Mouse (Mus musculus) right cerebral cortex, postnatal 4 days (tissue): ENCODE measurements around the gene Krba1.

Experiments used
- DNase-seq: peaks from one replicate; pipeline ENCODE4 v3.0.0-alpha.2; 2022

Gene Krba1

DNA sequence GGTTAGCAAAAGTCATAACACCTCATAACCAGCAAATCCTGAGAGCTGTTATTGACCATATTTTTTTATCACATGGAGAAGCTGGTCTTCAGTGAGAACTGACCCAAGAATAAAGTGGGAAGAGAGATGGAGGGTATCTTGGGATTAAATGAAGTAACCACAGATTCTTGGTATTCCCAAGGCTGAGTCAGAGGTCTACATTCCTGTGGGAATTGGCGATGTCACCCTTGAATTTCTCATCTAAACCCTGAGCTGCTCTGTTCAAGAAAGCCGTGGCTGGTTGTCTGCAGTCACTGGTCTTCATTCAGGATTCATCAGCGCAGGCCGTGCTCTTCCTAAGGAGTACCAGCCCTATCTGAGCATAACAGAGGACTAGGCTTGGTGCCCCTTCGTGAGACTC is 31.6 kb downstream of the Krba1 start:
- DNase-seq: no peak

DNA sequence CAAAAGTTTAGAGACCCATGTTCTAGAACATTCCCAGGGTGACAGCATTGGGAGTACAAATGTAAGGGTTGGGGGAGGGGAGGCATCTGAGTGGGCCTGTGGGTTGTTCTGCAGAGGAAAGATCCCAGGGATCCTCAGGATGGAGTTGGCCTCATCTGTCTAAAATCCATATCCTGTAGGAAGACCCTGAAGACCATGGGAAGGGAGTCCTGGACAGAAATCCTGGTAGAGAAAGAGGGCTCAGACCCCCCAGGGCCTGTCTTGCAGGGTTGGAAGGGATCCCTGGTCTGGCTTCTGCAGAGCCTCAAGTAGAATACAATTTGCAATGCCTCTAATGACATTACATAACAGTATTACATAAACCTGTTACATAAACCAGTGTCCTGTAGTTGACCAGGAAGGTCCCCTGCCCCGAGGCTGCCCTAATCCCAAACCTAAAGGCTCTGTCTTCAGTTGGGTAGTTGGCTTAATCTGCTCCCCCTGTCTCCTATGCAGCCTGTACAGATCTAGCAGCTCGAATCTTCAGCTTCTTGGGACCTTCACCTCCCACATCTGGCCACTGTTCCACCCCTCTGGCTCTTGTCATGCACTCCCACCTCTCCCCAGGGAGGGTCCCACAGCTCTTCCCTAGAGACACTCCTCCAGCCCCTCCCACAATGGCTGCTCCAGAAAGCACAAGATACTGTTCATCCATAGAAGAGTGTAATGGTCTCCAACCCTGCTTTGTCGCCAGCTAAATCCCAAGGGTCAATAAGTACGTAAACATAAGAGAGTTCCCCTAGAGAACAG is 33.6 kb downstream of the Krba1 start:
- DNase-seq: no peak

DNA sequence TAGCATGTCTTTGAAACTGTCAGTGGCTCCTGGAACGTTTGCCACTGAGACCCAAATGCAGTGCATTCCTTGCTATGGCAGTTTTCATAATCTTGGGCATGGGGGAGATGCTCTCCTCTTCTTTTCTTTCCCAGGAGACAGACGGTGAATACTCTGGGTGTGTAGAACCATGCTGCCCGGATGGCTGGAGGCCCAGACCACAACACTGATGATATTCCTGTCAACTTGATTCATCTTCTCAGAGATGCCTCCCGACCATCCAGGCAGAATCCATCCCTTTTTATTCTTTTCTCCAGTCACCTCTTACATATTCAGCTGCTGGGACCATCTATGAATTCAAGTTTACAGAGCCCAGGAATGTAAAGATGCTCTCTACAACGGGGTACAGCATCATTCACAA is 35.4 kb downstream of the Krba1 start:
- no peak for DNase-seq

DNA sequence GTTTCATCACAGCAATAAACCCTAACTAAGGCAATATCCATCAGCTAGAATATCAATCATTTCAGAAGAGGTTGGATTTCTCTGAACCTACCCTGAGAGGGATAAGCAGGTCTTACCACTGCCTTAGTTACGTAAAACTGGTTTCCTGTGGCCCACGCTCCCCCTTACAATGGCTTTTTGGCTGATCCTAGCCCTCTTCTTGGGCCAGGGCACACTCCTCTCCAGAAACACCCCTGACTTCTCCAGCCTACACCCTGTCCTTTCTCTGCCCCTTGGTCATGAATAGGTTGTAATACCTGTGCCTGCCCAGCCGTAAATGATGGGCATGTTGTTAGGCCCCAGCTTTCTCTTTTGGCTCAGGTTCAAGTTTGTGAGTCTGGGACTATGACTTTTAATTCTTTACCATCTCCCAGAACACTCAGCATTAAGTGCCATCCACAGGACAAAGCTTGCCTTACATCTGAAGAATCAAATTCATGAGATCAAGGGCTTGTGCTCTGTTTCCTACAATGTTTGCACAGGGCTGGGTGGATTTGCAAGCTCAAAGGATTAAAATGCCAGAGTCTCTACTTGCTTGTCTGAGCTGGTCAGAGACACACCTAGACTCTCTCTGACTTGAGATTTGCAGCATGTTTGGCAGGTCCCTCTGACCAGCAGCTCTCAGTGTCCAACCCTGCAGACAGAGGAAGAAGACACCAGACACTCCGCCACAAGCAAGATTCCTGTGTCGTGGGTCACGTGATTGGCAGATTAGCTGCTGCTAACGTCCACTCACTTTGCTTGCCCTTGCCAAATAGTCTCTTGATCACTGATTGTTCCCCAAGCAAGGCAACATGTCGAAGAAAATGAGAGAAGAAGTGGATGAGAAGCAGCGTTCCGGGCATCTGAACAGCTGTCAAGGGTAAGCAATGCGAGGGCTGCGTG is 37.8 kb downstream of the Krba1 start:
- no peak for DNase-seq

DNA sequence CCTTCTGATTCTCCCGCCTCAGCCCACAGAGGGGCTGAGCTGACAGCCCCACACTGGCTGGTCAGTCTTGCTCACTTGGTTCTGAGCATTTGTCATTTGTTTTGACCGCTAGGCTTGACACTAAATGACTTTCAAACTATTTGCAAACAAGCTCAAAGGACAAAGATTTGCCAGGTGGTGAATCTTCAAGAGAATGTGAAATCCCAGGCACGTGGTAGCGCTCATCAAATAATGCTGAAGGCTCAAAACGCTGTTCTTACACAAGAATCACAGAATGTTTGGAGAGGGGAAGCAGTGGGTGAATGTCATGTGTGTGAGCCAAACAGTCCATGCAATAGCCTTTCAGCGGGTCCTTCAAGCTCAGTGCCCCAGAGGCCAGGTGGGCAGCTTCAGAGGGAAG is 39.3 kb downstream of the Krba1 start:
- no peak for DNase-seq

DNA sequence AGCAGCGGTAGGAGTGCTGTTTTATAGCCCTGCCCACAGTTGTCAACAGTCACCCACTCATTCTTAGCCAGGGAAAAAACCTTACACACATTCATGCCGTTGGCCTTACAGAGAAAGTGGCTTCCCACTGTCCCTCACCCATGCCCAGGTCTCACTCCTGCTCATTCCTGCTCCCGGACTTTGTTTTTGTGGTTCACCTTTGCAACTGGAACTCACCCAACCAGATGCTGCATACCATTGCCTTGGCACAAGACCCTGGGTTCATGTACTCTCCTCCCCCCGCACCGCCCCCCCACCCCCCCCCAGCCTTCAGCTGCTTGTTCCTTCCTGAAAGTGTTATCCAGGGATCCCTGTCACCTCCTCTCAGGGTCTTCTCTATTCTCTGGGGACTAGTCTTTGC is 39.7 kb downstream of the Krba1 start:
- DNase-seq: no peak

DNA sequence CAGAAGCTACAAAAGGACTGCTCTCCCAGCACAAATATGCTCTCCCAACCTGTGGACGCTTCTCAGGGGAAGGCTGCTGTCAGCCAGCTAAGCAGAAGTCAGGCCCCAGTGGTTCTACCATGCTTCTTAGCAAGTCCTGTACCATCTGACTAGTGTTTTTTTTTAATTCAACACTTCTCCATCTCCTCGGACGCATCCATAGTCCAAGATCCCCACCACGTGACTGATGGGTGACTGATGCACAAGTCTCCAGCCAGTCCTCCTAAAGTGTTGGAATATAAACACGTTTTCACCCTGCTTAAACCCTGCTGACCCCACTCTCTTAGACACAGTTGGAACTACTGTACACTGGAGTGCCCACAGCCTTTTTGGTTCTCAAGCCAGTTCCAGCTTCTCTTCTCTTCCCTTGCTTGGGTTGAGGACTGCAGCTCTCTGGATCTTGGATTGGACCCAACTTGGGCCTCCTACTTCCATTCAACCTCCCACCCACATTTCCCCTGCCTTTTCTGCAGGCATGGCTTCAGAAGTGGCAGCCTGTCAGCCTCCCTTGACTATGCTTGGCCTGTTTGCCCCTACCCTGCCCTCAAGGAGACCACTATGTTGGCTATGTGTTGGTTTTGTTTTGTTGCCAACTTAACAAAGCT is 40.4 kb downstream of the Krba1 start:
- no peak for DNase-seq

DNA sequence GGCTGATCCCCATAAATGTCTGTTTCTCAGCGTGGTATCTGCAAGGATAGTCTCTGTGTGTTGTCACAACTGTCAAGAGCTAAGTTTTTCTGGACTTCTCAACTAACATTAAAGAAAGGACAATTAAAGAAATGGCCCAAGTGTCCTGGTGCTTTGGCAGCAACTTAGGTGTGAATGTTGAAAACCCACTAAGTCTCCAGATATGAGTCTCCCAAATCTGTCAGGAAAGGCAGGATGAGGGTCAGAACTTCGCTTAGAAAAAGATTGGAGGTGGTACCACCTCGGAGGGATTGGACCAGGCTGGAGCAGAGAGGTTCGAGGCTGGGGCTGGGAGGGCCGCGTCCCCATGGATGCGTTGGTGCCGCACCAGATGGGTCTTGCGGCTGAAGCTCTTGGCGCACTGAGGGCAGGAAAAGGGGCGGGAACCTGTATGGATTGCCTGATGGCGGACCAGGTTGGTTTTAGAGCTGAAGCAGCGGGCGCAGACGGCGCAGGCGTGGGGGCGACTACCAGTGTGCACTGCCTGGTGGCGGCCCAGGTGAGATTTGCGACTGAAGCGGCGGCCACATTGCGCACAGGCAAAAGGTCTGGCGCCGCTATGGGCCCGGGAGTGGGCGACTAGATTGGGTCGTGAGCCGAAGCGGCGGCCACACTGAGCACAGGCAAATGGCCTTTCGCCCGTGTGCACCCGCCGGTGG is 42.4 kb downstream of the Krba1 start:
- DNase-seq: no peak

DNA sequence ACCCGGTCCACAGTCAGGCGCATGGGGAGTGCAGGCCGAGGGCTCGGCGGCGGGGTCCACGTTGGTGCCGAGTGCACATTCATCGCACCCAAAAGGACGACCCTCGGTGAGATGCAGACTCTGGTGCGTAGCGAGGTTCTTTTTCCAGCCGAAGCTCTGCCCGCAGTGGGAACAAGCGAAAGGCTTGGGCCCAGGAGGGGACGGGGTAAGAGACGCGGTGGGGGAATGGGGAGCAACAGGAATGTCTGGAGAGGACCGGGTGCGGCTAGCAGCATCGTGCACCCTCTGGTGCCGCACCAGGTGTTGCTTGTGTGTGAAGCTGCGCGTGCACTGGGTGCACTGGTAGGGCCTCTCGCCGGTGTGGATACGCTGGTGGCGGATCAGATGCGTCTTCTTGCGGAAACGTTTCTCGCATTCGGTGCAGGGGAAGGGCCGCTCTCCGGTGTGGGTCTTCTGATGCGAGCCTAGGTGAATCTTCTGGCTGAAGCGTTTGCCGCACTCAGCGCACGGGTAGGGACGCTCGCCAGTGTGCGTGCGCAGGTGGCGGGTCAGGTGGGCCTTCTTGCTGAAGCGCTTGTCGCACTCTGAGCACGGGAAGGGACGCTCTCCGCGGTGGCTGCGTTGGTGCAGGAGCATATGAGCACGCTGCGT is 43.2 kb downstream of the Krba1 start:
- no peak for DNase-seq

DNA sequence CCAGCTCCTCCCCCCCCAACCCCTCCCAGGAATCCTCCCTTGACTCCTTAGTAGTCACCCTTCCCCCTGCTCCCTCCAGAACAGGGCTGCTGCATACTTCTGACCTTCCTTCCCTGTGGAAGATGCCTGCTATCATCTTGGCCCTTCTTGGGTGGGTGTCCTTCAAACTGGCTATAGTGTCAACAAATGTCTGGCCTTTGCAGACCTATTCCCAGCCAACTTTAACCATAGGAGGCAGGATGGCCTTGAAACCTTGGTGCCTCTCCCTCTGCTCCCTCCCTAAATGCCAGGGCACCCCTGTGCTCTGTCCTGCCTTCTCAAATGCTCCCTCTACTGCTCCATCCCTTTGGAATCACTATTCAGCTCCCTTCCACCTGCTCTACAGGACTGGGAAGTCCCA is 44.3 kb downstream of the Krba1 start:
- DNase-seq: no peak

DNA sequence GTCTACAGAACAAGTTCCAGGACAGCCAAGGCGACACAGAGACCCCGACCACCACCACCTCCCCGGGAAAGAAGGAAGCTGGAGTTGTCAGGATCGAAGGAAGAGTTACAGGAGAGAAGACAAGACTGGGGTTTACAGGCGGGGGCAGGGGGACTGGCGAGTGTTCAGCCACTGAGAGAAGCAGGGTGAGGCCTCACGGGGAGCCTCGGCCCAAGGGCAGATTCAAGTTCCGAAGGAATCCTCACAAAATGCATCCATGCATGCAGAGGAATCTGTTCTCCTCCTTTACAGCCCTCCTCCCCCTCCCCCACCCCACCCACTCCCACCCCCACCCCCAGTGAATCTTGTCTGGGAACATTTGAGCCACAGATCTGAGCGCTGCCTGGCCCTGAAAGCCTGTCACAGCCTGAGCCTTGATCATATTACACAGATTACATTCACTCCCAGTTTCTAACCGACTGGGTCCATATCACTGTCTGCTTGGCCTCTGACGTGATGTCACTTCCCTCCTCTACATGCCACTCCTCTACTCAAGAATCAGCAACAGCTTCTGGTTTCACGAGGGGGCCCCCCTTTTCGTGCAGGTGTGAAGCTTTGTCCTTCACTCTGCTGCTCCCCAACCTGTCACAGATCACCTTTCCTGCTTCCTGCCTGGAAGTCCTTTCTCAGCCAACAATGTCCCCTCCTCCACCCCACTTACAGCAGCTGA is 45.1 kb downstream of the Krba1 start:
- DNase-seq: no peak

DNA sequence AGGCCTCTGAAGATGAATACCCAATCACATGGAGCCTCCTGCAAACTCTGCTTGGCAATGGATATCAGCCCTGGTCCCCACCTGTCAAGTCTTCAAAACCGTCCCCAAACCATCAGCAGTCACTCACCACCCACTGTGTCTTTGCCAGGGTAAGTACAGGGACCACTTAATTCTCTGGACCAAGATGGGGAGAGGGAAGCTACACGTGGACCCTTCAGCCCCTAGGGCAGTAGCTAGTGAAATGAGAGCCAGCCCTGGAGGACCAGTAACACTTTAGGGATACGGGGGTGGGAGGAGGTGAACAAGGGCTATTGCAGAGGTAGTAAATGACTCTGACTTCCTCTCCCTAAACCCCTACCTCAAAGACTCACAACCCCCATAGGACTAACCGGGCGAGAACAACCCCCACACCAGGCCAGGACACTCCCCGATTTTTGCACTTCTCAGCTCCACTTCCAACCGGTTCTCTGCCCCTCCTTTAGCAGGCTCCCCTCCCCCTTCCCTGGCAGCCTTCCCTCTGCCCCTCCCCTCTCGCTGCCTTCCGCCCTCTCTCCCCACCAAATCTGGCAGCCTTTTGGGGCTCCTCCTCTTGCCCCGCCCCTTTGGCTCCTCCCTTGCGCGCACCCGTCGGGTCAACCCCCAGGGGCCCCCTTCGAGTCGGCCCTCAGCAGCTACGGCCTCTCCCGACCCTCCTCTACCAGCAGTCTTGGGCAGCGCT is 48.4 kb downstream of the Krba1 start:
- DNase-seq: peak; percentile 90

DNA sequence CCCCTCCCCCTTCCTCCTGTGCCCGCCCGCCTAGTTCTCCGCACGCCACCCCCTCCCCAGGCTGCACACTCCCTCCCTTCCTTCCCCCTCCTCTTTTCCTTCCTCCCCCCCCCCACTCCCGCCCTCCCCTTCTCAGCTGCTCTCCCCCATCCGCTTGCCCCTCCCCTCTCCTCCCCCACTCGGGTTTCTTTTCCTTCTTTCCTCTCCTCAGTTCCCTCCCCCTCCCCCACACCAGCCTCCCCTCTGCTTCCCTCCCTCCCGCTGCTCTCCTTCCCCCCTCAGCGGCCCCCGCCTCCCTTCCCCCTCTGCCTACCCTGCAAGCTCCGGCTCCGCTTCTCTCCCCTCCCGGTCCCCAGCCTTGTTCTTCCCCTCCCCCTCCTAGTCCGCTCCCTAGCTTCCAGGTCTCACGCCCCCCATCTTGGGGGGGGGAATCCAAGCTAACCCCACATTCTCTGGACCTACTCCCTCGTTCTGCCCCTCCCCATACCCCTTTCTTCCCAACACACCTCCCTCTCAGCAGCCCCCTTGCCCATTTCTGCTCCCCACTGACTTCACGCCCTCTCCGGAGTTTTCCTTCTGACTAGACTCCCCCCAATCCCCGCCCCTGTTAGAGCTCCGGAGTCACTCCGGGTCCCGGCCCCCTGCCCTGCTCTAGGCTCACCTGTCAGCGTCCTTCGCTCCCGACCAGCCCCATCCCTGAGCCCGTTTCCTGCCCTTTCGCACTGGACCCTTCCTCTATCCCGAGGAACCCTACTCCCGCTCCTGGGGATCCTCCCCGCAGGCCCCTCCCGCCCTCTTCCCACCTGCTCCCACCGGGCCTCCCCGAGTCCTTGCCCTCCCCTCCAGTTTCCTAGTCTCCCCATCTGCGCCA is 49.2 kb downstream of the Krba1 start:
- DNase-seq: peak; percentile 97

DNA sequence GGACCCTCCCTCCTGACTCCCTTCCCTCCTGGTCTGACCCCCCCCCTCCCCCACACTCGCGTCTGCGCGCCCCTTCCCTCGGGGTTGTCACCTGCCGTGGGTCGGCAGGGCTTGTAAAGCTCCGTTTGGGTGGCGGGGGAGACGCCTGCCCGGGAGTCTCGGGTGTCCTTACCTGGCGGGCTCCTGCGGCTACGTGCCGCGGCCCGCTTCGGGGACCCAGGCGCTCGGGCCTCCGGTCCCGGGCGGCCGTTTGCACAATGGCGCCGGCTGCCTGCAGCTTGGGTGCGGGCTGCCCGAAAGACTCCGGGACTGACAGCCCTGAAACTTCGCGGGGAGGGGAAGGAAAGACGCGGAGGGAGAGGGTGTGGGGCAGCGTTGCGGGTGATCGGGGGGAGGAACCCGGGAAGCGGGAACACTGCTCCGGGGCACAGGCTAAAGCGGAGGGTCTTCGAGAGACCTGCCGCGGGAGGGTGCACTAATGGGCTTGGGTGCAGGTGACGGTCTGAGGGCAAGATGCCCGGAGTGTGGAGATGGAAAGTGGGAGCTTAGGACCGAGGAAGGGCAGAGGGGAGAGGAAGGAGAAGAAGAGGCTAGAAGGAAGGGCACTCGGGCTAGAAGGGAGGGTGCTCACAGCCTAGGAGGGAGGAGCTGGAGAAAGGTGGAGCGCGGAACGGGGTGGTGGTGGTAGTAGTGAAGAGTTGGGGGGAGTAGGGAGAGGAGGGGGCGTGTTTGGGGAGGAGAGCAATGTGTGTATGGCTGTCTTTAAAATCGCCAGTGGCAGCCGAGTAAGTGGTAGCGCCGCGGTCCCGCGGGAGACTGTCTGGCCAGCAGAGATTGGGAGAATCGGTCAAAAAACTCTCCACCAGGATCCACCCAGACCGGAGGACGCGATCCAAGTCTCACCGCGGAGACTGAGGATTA is 50.1 kb downstream of the Krba1 start, which contains the start of gene Zfp467:
Gene Zfp467 (minus strand): TSS at position 645 of the 921 bp plus-strand sequence.
- DNase-seq: peak; percentile 51

DNA sequence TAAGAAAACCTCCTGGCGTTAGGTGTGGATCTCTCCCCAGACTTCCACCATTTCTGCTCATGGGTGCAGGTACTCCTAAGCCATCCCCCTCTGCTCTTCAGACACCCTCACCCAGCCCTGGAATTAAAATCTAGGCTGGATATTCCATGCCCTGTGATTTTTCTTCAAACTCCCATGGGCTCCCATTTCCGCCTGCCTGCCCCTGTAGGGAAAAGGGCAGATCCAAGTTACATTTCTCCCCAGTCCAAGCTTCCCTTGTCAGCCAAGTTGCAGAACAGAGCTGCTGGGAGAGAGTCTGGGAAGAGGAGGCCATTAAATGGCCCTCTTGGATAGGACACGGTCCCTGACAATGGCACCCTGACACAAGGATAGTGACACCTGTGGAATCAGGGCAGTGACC is 50.9 kb downstream of the Krba1 start:
- no peak for DNase-seq

DNA sequence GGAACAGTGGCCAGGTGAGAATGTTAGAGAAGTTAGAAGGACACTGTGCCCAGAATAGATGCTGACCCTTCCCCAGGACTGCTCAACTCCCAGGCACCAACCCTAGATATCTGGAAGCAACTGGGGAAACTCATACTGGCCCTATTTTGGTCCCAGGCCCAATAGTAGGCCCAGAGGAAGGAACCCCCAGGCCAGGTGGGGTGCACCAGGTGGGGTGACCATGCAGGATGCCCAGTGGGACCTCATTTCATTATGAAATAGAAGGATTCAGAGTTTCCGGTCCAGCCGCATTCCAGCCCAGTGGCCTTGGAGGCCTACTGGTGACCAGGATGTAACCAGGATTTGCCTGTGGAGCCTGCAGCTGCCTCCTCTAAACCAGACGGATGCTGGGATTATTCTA is 51.5 kb downstream of the Krba1 start:
- DNase-seq: no peak

DNA sequence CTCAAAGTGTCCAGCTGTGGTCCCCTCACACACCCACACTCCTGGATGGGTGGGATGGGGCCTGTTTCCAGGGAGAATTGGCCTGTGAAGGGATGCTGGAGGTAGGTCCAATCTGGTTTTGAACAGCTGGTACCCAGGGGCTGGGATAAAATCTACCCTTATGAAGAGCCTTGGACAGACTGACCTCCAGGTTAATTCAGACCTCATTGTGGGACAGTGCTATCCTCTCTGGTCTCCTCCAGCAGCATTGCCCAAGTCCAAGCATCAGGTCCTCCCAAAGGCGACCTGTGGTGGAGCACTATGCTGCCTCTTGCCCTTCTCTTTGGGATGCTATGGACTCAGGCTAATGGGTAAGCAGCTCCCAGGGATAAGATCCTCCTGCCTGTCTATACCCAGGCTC is 52.5 kb downstream of the Krba1 start, which contains the start of gene Sspo:
Gene Sspo (plus strand): TSS at position 301 of the 400 bp plus-strand sequence.
- no peak for DNase-seq

DNA sequence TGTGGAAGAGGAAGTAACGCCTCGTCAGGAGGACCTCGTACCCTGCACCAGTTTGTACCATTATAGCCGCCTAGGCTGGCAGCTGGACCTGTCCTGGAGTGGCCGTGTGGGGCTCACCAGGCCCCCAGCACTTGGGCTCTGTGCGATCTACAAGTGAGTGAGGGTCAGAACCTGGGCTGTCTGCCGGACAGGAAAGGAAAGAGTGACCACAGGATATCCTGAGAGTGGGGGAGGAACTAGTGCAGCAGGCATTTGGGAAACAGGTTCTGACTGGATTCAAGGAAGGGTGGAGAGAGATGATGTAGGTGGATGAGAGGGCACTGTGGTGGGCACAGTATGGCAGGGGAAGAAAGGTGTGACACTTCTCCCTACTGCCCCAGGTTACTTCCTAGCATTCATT is 53.1 kb downstream of the Krba1 start:
- DNase-seq: no peak

DNA sequence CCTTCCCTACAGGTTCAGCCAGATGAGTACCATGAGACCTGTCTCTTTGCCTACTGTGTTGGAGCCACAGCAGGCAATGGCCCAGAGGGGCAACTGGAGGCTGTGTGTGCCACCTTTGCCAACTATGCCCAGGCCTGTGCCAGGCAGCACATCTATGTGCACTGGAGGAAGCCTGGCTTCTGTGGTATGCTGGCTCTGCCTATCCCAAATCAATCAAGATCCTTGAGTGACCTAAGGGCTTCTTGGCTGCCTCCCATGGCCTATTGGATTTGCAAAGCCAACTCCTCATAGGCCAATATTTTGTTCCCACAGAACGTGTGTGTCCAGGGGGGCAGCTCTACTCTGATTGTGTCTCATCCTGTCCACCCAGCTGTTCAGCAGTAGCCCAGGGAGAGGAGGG is 56.8 kb downstream of the Krba1 start:
- DNase-seq: no peak
